Mouse (Mus musculus) limb, embryonic 12.5 days (tissue): ENCODE measurements around the gene Fam3c. TPM values are rescaled to one million over a fixed set of nuclear protein-coding genes. Genes with fewer than 3 reads are reported as not detected.

Experiments
- ATAC-seq: fragments of 200-750 bp; cut with Nextera tagmentation; 2 replicates; pipeline ENCODE4 v1.8.0; 2017; ENCODE audit warnings: low read depth, moderate TSS enrichment; ENCODE audit not compliant: insufficient number of reproducible peaks, insufficient read depth, low FRiP score, low TSS enrichment
- H3K27ac ChIP-seq: fragments of 300-500 bp; sonication (generic); 2 replicates; pipeline ENCODE4 v1.5.1; 2016; ENCODE audit warnings: mild to moderate bottlenecking, moderate library complexity
- H3K27me3 ChIP-seq: fragments of 300-500 bp; sonication (generic); 2 replicates; pipeline ENCODE4 v1.6.1; 2016; ENCODE audit warnings: mild to moderate bottlenecking, moderate library complexity
- H3K36me3 ChIP-seq: fragments of 300-500 bp; sonication (generic); 2 replicates; pipeline ENCODE4 v1.6.1; 2016; ENCODE audit warnings: mild to moderate bottlenecking, moderate library complexity
- H3K4me1 ChIP-seq: fragments of 300-500 bp; sonication (generic); replicated peaks from 2 replicates; pipeline ENCODE4 v1.6.1; 2016
- H3K4me2 ChIP-seq: fragments of 300-500 bp; sonication (generic); 2 replicates; pipeline ENCODE4 v1.6.1; 2016; ENCODE audit warnings: mild to moderate bottlenecking, moderate library complexity
- H3K4me3 ChIP-seq: fragments of 300-500 bp; sonication (generic); replicated peaks from 2 replicates; pipeline ENCODE4 v1.5.1; 2016; ENCODE audit warnings: mild to moderate bottlenecking
- H3K9ac ChIP-seq: fragments of 300-500 bp; sonication (generic); replicated peaks from 2 replicates; pipeline ENCODE4 v1.6.1; 2016; ENCODE audit warnings: mild to moderate bottlenecking, moderate library complexity
- H3K9me3 ChIP-seq: fragments of 300-500 bp; sonication (generic); 2 replicates; pipeline ENCODE4 v1.6.1; 2016; ENCODE audit warnings: mild to moderate bottlenecking, moderate library complexity
- WGBS: fragments of 180-500 bp; shearing (Covaris S2); methylation state at CpG from one replicate; pipeline ENCODE4 v1.1.7; 2016; 5-methylcytosine and 5-hydroxymethylcytosine counted together
- polyA plus RNA-seq: library from polyadenylated mRNA; unstranded; fragments of >200 nt; fragmentation: Nextera tagmentation; extraction: Ambion mirVana; gene quantifications from 2 replicates; pipeline ENCODE4 v1.2.1, GENCODE M21; 2016

The Fam3c gene
- polyA plus RNA-seq, 1 experiment from 2014 or later, result 41.8 TPM

- no peaks in the 10 kb centered on the region for H3K4me1 ChIP-seq
- H3K36me3 ChIP-seq, result no peaks in the 10 kb centered on the region
- H3K9ac ChIP-seq, result no peak overlapping the region
- H3K27ac ChIP-seq, result no peak overlapping the region
- H3K4me3 ChIP-seq, result no peak overlapping the region
- no peaks in the 10 kb centered on the region for H3K9me3 ChIP-seq
- ATAC-seq, result no peak
- H3K27me3 ChIP-seq, result no peaks in the 10 kb centered on the region
- WGBS, result 94% methylated on average over 1 of the region's 1 CpGs
- no peak overlapping the region for H3K4me2 ChIP-seq
Observed at GRCm38 (mm10) chr6:22379831-22380230, 23.8 kb upstream of the Fam3c start.

- WGBS, result 81% methylated on average over 5 of the region's 5 CpGs
Observed at GRCm38 (mm10) chr6:22378462-22378861, 22.4 kb upstream of the Fam3c start.

GRCm38 (mm10) chr6:22374791-22375190 is 18.7 kb upstream of the Fam3c start:
- Histone ChIP-seq H3K4me3 (no peak overlapping the region), H3K9ac (no peak overlapping the region), H3K9me3 (no peaks in the 10 kb centered on the region), H3K36me3 (no peaks in the 10 kb centered on the region), H3K27ac (no peak overlapping the region), H3K27me3 (no peaks in the 10 kb centered on the region), H3K4me2 (no peak overlapping the region), H3K4me1 (no peaks in the 10 kb centered on the region)
- ATAC-seq, result no peak
- 79% methylated on average over 3 of the region's 3 CpGs for WGBS

More at GRCm38 (mm10) chr6:22378462-22378861, 22.4 kb upstream of the Fam3c start:
- no peak overlapping the region for H3K27ac ChIP-seq
- no peaks in the 10 kb centered on the region for H3K27me3 ChIP-seq
- H3K36me3 ChIP-seq, result no peaks in the 10 kb centered on the region
- no peaks in the 10 kb centered on the region for H3K9me3 ChIP-seq
- no peak for ATAC-seq
- no peak overlapping the region for H3K4me2 ChIP-seq
- H3K4me1 ChIP-seq, result no peaks in the 10 kb centered on the region
- no peak overlapping the region for H3K9ac ChIP-seq
- no peak overlapping the region for H3K4me3 ChIP-seq

- H3K27ac ChIP-seq, result no peak overlapping the region
- H3K4me2 ChIP-seq, result no peak overlapping the region
- H3K36me3 ChIP-seq, result no peaks in the 10 kb centered on the region
- WGBS, result 88% methylated on average over 2 of the region's 2 CpGs
- no peak overlapping the region for H3K9ac ChIP-seq
- H3K9me3 ChIP-seq, result no peaks in the 10 kb centered on the region
- H3K4me1 ChIP-seq, result no peaks in the 10 kb centered on the region
- no peak for ATAC-seq
- H3K27me3 ChIP-seq, result no peaks in the 10 kb centered on the region
- no peak overlapping the region for H3K4me3 ChIP-seq
Observed at GRCm38 (mm10) chr6:22373476-22373875, 17.4 kb upstream of the Fam3c start.

- no peak overlapping the region for H3K9ac ChIP-seq
- no peaks in the 10 kb centered on the region for H3K36me3 ChIP-seq
- H3K4me1 ChIP-seq, result no peaks in the 10 kb centered on the region; the same call in 1 of the 2 replicates
- no peak overlapping the region for H3K4me2 ChIP-seq
- H3K27ac ChIP-seq, result no peak overlapping the region
- no peaks in the 10 kb centered on the region for H3K9me3 ChIP-seq
- H3K27me3 ChIP-seq, result no peaks in the 10 kb centered on the region
- no peak for ATAC-seq
- 89% methylated on average over 2 of the region's 2 CpGs for WGBS
- H3K4me3 ChIP-seq, result no peak overlapping the region
Observed at GRCm38 (mm10) chr6:22366977-22367376, 10.9 kb upstream of the Fam3c start.

- H3K4me1 ChIP-seq, result peaks cover 6% of the 10 kb centered on the region; the same call in 1 of the 2 replicates
Observed at GRCm38 (mm10) chr6:22363590-22363989, 7.5 kb upstream of the Fam3c start.

DNA sequence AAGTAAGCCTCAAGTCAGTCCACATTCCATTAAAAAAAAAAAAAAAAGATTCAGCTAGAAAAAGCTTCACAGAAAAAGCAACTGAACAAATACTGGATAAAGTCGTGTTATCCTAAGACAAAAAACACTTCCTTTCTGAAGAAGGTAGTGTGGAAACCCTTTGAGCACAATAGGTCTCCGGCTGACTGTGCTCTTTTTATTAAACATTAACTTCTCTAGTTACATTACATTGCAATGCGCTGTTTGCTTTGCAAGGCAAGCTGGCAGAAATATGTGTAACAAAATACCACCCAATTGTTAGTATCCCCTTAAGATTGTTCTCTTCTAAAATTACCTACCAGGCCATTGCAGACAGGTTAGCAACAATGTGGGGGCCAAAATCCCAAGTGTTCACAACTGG is 5.9 kb upstream of the Fam3c start:
- Histone ChIP-seq H3K9me3 (no peaks in the 10 kb centered on the region), H3K9ac (no peak overlapping the region), H3K27ac (0 out of 2 replicates have a peak overlapping the region, but pooled peaks have one; percentile 35), H3K4me3 (no peak overlapping the region), H3K36me3 (no peaks in the 10 kb centered on the region), H3K4me1 (peaks cover 6% of the 10 kb centered on the region; the same call in 1 of the 2 replicates), H3K27me3 (no peaks in the 10 kb centered on the region), H3K4me2 (no peak overlapping the region)
- ATAC-seq, result no peak
- WGBS, result 50% methylated on average over 3 of the region's 3 CpGs

More at GRCm38 (mm10) chr6:22363590-22363989, 7.5 kb upstream of the Fam3c start:
- Histone ChIP-seq H3K27me3 (no peaks in the 10 kb centered on the region), H3K4me3 (no peak overlapping the region), H3K4me2 (no peak overlapping the region), H3K9ac (no peak overlapping the region), H3K36me3 (no peaks in the 10 kb centered on the region), H3K9me3 (no peaks in the 10 kb centered on the region), H3K27ac (no peak overlapping the region)
- WGBS, result 86% methylated on average over 3 of the region's 3 CpGs
- ATAC-seq, result no peak

- Histone ChIP-seq H3K9ac (no peak overlapping the region), H3K4me2 (no peak overlapping the region), H3K27ac (no peak overlapping the region), H3K4me1 (peaks cover 17% of the 10 kb centered on the region), H3K36me3 (no peaks in the 10 kb centered on the region), H3K9me3 (no peaks in the 10 kb centered on the region), H3K27me3 (no peaks in the 10 kb centered on the region; the same call in 1 of the 2 replicates), H3K4me3 (no peak overlapping the region)
- 67% methylated on average over 1 of the region's 1 CpGs for WGBS
- no peak for ATAC-seq
Observed at GRCm38 (mm10) chr6:22359019-22359418, 3.0 kb upstream of the Fam3c start.

- Histone ChIP-seq H3K36me3 (no peaks in the 10 kb centered on the region), H3K27me3 (no peaks in the 10 kb centered on the region; the same call in 1 of the 2 replicates), H3K4me3 (no peak overlapping the region), H3K4me1 (peaks cover 25% of the 10 kb centered on the region), H3K4me2 (no peak overlapping the region), H3K27ac (no peak overlapping the region), H3K9ac (no peak overlapping the region), H3K9me3 (no peaks in the 10 kb centered on the region)
- no peak for ATAC-seq
- 96% methylated on average over 4 of the region's 4 CpGs for WGBS
Observed at GRCm38 (mm10) chr6:22357351-22357750, 1.3 kb upstream of the Fam3c start.

DNA sequence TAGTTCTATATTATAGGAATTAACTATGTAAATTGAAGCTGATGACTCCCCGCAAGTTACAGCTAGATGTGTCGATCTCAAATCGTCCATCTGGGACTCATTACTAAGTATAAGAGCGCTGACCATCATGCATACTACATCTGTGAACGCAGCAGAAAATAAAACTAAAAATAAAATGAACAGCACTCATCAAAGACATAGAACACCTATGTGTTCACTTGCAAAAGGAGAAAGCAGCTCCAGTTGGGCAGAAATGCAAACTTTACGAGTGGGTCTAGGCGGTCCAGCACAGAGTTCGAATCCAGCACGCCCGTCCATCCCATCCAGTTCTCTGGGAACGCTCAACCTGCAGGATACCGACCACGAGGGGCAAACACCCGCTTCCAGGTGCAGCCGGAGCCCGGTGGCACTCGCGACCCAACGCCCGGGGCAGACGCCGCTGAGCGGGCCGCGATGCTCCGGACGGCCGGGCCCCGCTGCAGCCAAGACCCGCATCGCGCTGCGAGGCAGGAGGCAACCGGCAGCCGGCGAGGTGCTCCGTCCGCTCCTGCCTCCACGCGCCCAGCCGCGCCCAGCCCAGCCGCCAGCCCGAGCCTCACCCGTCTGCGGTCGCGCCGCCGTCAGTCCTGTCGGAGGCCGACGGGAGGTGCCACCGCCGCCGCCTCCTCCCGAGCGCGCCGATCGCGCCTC is 502 bp downstream of the Fam3c start:
- peak; percentile 79 for ATAC-seq
- Histone ChIP-seq H3K4me3 (peak overlapping the region; percentile 78), H3K36me3 (no peaks in the 10 kb centered on the region), H3K4me1 (peaks cover 23% of the 10 kb centered on the region), H3K27ac (peak overlapping the region; percentile 83), H3K4me2 (peak overlapping the region; percentile 62), H3K27me3 (no peaks in the 10 kb centered on the region; the same call in 1 of the 2 replicates), H3K9me3 (no peaks in the 10 kb centered on the region), H3K9ac (peak overlapping the region; percentile 89)
- 2% methylated on average over 54 of the region's 62 CpGs for WGBS

GRCm38 (mm10) chr6:22354675-22355074 is 1.4 kb downstream of the Fam3c start:
- H3K9ac ChIP-seq, result no peak overlapping the region
- H3K36me3 ChIP-seq, result no peaks in the 10 kb centered on the region
- peak overlapping the region; percentile 62 for H3K4me2 ChIP-seq
- ATAC-seq, result no peak
- 55% methylated on average over 7 of the region's 7 CpGs for WGBS
- peaks cover 23% of the 10 kb centered on the region for H3K4me1 ChIP-seq
- no peaks in the 10 kb centered on the region; the same call in 1 of the 2 replicates for H3K27me3 ChIP-seq
- H3K9me3 ChIP-seq, result no peaks in the 10 kb centered on the region
- H3K27ac ChIP-seq, result no peak overlapping the region
- peak overlapping the region; percentile 78 for H3K4me3 ChIP-seq

- Histone ChIP-seq H3K4me2 (peak overlapping the region; percentile 22; the same call in 1 of the 2 replicates), H3K9ac (no peak overlapping the region), H3K4me1 (peaks cover 23% of the 10 kb centered on the region), H3K36me3 (no peaks in the 10 kb centered on the region), H3K4me3 (no peak overlapping the region), H3K9me3 (no peaks in the 10 kb centered on the region), H3K27me3 (no peaks in the 10 kb centered on the region; the same call in 1 of the 2 replicates), H3K27ac (no peak overlapping the region)
- WGBS, result 69% methylated on average over 1 of the region's 1 CpGs
- no peak for ATAC-seq
Observed at GRCm38 (mm10) chr6:22354031-22354430, 2.0 kb downstream of the Fam3c start.
